Mouse (Mus musculus) heart, postnatal 14 days (tissue): Measurements from ENCODE around the gene Hyou1. TPM values are rescaled to one million over a fixed set of nuclear protein-coding genes. Genes with fewer than 3 reads are reported as not detected.

Experiments used
- DNase-seq, 2 experiments: peaks; one replicate each; pipeline ENCODE4 v3.0.0; 2021 to 2022
- intact Hi-C: fragments of 180-260 bp; cut with DNase I; formaldehyde crosslinking; loops from one replicate; pipeline ENCODE4 v1.15.1; 2025
- microRNA-seq, 2 experiments: library from miRNA; unstranded; fragments of <30 nt; microRNA quantifications; one replicate each; pipeline ENCODE4 v1.2.0; 2021 to 2022
- total RNA-seq, 2 experiments: library from RNA; stranded (reverse); gene quantifications; 2 replicates each; pipeline ENCODE4 v1.2.3; 2021

The Hyou1 gene
- total RNA-seq, 2 experiments from 2014 or later: 38.9 to 52.1 TPM

DNA sequence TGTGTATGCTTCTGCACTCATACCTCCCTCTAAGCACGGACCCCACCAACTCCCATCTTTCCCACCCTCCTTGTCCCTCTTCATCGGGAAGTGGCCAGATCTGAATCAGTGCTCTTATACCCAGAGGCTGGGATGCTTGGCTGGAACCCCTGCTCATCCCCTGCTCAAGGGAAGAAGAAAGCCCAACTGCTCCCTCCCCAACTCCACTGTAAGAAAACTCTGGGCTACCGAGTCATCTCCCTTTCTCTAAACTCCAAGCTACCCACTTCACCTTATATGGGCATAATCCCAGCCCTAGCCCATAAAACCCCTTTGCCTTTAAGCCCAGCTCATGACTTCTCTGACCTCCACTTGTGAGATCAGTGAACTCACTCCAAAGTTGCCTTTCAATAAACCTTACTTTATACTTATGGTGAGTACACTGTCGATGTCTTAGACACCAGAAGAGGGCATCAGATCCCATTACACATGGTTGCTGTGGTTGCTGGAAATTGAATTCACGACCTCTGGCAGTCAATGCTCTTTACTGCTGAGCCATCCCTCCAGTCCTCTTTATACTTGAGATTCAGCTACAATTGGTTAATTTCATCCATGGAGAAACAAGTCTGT lies 53.4 kb downstream of the Hyou1 start:
- intact Hi-C loops: no loop called here
- DNase-seq: no peak

DNA sequence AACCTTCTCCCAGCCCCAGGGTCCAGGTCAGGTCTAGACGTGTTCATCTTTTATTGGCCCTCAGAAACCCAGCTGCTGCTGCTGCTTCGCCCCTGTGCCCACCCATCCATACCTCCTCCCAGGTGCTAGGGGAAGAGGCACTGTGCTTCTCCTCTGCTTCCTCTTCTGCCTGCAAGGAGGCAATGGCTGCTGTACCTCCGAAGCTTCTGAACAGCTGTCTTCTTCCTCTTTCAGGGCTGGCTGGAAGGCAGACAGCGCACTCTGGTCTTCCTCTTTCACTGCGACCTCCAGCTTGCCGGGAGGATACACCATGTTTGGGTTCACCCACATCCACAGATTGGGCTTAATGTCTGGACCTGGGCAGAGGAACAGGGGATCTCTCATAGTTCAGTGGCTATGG lies 56.5 kb downstream of the Hyou1 start:
- intact Hi-C loops: no loop called here
- no peak for DNase-seq

- DNase-seq: no peak
- intact Hi-C loops: no loop called here
Observed at GRCm38 (mm10) chr9:44440961-44441360, 61.7 kb downstream of the Hyou1 start, which contains the start of gene Foxr1. Gene Foxr1 (minus strand): TSS chr9:44441136.

Small RNAs within 50 kb of the gene (microRNA-seq; reads per million reads assigned to microRNA genes)
- gene Gm44335: 0 reads per million in 2 experiments
- 0.72 to 1.1 reads per million in 2 experiments for gene Mir7085

Other genes starting within 250 kb of the Hyou1 start
- 10 to 100 TPM; 81.2 to 82.3 TPM for gene Mcam, start 245.0 kb upstream of the Hyou1 start, total RNA-seq
- gene Cbl, start 145.4 kb upstream of the Hyou1 start, total RNA-seq: 10 to 100 TPM; 26.4 to 31.2 TPM
- gene Ccdc153, start 138.8 kb upstream of the Hyou1 start, total RNA-seq: 1 to 10 TPM in 1 of 2 experiments, not detected in 1; 1.1 TPM
- gene Pdzd3, start 128.0 kb upstream of the Hyou1 start, total RNA-seq: 1 to 10 TPM; 2.0 to 2.8 TPM
- 10 to 100 TPM; 17.3 TPM for gene Nlrx1, start 110.9 kb upstream of the Hyou1 start, total RNA-seq
- under 1 TPM; 0.72 to 0.73 TPM for gene Abcg4, start 90.9 kb upstream of the Hyou1 start, total RNA-seq
- 10 to 100 TPM; 11.0 to 11.4 TPM for gene Hinfp, start 73.8 kb upstream of the Hyou1 start, total RNA-seq
- 10 to 100 TPM; 15.8 to 16.6 TPM for gene C2cd2l, start 59.2 kb upstream of the Hyou1 start, total RNA-seq
- 10 to 100 TPM; 18.8 to 21.0 TPM for gene Dpagt1, start 53.5 kb upstream of the Hyou1 start, total RNA-seq
- gene H2afx, start 44.8 kb upstream of the Hyou1 start, total RNA-seq: 10 to 100 TPM; 21.6 to 35.0 TPM
- 10 to 100 TPM; 44.4 to 46.8 TPM for gene Hmbs, start 35.3 kb upstream of the Hyou1 start, total RNA-seq
- gene Vps11, start 17.8 kb upstream of the Hyou1 start, total RNA-seq: 10 to 100 TPM; 17.8 to 19.5 TPM
- 10 to 100 TPM; 29.6 to 31.0 TPM for gene Slc37a4, start 17.4 kb downstream of the Hyou1 start, total RNA-seq
- 100 to 1,000 TPM; 728 to 854 TPM for gene Rps25, start 27.6 kb downstream of the Hyou1 start, total RNA-seq
- gene Trappc4, start 28.1 kb downstream of the Hyou1 start, total RNA-seq: 10 to 100 TPM; 32.1 to 35.8 TPM
- 10 to 100 TPM; 11.4 to 11.9 TPM for gene Ccdc84, start 39.1 kb downstream of the Hyou1 start, total RNA-seq
- gene Foxr1, start 61.6 kb downstream of the Hyou1 start, total RNA-seq: not detected
- gene Upk2, start 75.5 kb downstream of the Hyou1 start, total RNA-seq: not detected
- 10 to 100 TPM; 57.9 to 64.9 TPM for gene Bcl9l, start 103.3 kb downstream of the Hyou1 start, total RNA-seq
- gene Cxcr5, start 182.4 kb downstream of the Hyou1 start, total RNA-seq: under 1 TPM; 0.12 to 0.20 TPM
- 10 to 100 TPM; 92.0 to 94.3 TPM for gene Ddx6, start 225.4 kb downstream of the Hyou1 start, total RNA-seq